Mouse (Mus musculus) spleen, adult 2 months (tissue): ENCODE results near the gene Tjap1.

Source experiments
- CTCF ChIP-seq: fragments of 200-500 bp; IDR thresholded peaks from 2 replicates; pipeline ENCODE4 v1.5.1; 2011; ENCODE audit warnings: mild to moderate bottlenecking, inconsistent platforms; ENCODE audit not compliant: insufficient read depth, insufficient read length, insufficient replicate concordance; ENCODE audit errors: extremely low read depth
- POLR2A ChIP-seq: fragments of 200-500 bp; IDR thresholded peaks from 2 replicates; pipeline ENCODE4 v1.6.1; 2011; ENCODE audit warnings: low read depth, low read length, inconsistent platforms

- TF ChIP-seq POLR2A (no peak), CTCF (no peak)
These were observed 41.4 kb downstream of the Tjap1 start for GRCm38 (mm10) chr17:46241471-46241870.
